Mouse (Mus musculus): ENCODE measurements at regions not wholly inside any gene's neighbourhood (a gene's known extent, or its start where the extent isn't known, plus 50 kb on each side); places are given as distances from the start of the nearest gene placed in this dataset.

DNA sequence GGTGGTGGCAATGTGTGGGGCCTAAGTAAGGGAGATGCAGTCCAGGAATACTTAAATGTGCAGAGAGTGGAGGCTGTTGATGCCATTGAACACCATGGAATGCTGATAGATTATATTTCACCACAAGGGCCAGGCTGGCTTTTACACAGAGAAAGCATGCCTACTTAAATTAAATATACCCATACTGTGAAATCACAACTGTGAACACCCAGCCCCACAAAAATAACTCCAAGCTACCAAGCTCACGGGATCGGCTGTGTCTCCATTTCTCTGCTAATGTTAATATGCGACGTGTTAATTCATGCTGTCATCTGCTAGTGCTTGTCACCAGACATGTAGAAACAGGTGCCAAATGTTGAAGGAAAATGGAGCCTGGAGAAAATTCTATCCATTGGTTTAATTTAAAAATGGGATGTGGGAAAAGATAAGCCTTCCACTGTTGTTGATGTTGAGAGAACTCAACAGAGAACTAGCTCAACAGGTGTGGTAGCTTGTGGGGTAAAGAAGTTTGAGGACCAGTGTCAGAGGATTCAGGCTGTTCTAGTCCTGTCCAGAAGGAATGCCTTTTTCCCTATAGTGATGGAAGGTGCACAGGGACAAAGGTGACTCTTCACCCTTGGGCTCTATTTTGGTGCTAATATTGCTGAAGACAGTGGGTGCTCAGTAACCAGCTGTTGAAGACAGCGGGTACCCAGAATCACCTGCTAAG is 161.6 kb upstream of the Marcks start:
- ATAC-seq (replicated peaks; ENCODE audit: low FRiP score, poor library complexity, severe bottlenecking), result no peak

- no peak for ATAC-seq (replicated peaks; ENCODE audit: low FRiP score, poor library complexity, severe bottlenecking)
Measured at GRCm38 (mm10) chr10:37298689-37299421, 160.1 kb upstream of the Marcks start.

GRCm38 (mm10) chr10:37294231-37294630 is 155.5 kb upstream of the Marcks start:
- ATAC-seq (replicated peaks; ENCODE audit: low FRiP score, poor library complexity, severe bottlenecking), result no peak

DNA sequence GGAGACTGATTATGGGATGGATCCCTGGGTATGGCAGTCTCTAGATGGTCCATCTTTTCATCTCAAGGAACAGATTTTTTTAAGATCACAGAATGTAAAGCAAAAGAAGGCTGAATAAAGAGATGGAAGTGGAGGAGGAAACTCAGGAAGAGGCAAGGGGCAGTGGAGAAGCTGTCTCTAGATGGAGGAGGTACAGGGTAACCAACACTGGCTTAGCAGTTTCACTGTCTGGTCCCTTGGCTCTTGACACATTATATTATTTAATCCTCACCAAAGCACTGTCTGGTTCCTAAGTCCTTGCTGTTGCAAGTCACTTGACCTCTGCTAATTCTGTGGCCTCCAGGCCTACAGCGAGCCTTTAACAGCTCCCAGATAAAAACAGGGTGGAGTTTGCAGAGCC is 154.6 kb upstream of the Marcks start:
- ATAC-seq (replicated peaks; ENCODE audit: low FRiP score, poor library complexity, severe bottlenecking), result no peak

- no peak for ATAC-seq (replicated peaks; ENCODE audit: low FRiP score, poor library complexity, severe bottlenecking)
Measured at GRCm38 (mm10) chr10:37291639-37292495, 153.1 kb upstream of the Marcks start.

DNA sequence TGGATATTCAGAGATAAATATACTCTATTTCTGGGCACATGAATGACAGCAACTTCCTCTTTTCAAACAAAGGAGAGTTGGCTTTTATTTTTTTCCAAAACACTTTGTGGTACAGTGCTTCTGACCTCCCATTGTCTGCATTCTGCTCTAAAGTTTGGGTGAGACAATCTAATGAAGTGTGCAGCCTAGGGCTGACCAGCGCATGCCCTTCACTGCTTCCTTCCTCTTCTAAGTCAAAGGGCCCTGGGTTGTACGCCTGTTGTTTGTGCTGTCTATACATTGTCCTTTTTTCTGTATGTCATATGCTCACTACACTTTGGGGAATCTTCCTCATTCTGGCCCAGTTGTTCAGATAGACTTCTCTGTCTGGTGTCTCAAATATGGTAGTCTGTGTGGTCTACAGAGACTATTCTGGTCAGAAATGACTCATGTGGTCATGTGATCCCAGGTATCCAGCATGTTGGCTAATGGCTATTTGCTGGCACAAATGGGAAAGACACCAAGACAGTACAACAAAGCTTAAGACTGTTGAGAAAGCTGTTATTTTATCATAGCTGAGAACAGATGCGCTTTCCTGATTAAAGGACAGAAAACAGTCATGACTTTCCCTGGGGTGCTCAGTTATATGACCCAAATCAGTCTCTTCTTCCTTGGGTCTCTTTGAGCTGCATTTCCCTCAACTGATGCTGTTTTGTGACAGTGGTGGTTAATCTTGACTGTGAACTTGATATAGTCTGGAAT is 151.4 kb upstream of the Marcks start:
- no peak for ATAC-seq (replicated peaks; ENCODE audit: low FRiP score, poor library complexity, severe bottlenecking)

DNA sequence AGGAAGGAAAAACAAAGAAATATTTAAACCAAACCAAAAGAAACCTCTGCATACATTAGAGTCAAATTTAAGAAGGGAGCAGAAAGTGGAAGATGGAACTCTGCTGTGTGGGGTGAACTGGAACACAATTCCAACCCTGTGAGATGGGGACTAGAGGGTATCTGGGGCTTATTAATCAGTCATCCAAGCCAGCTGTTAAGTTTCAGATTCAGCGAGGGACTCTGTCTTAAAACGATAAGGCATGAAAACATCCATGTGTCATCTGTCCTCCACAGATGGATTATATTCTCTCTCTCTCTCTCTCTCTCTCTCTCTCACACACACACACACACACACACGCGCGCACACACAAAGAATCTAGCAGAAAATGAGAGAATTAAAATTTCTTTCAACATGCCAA is 147.6 kb upstream of the Marcks start:
- no peak for ATAC-seq (replicated peaks; ENCODE audit: low FRiP score, poor library complexity, severe bottlenecking)

GRCm38 (mm10) chr10:37282951-37283350 is 144.2 kb upstream of the Marcks start:
- no peak for ATAC-seq (replicated peaks; ENCODE audit: low FRiP score, poor library complexity, severe bottlenecking)

DNA sequence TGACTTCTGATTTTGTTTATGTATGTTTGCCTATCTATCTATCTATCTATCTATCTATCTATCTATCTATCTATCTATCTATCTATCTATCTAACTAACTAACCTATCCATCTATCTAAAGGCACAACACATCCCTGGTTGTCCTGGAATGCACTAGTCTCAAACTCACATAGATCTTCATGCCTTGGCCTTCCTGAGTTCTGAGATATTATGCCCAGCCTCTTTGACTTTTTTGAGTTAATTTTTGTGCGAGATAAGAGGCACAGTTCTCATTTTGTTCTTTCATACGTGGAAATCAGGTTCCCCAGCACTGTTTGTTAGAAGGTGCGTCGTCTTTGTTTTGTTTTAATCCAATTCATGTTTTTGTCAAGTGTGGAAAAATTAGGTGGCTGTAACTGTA is 142.1 kb upstream of the Marcks start:
- no peak for ATAC-seq (replicated peaks; ENCODE audit: low FRiP score, poor library complexity, severe bottlenecking)

DNA sequence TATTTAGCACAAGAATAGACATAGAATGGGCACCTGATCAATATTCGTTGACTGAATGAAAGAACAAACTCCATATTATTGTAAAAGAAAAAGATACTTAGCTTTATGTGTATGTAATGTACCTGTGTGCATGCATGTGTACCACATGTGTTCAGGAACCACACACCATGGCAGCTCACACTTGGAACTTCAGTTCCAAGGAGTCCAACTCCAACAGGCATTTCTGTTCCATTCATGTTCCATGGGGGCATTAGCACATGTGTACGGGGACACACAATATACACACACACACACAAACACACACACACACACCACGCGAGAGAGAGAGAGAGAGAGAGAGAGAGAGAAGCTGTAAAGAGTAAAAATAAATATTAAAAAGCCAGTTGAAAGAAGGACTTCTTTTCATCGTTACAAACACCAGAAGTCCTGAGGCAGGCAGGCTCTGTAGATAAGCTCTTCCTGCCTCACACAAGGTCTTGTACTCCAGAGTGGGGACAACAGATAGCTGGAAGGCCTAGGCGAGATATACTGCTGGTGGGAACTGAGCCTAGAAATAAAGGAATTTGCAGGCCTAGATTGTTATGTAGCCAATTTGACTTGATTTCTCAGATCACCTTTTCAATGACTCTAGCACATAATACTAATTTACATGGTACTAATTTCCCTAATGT is 141.6 kb upstream of the Marcks start:
- peak; percentile 90 for ATAC-seq (replicated peaks; ENCODE audit: low FRiP score, poor library complexity, severe bottlenecking)

- no peak for ATAC-seq (replicated peaks; ENCODE audit: low FRiP score, poor library complexity, severe bottlenecking)
Measured at GRCm38 (mm10) chr10:37279316-37279715, 140.6 kb upstream of the Marcks start.

DNA sequence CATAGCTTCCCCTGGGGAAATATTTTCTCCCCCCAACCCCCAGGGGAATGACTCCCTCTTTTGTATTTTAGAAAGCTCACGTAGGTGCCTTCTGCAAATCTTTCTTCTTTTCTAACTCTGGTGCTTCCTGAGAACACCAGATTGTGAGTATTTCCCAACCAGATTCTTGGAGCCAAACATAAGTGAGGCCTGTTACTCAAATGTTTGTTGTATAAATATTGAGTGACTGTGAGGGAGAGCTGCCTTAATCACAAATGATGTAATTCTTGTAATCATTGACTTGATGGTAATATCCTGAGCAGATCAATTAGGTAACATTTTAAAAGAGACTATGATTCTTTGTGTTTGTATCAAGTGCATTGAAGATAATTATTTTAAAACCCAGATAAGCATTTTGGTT is 137.1 kb upstream of the Marcks start:
- no peak for ATAC-seq (replicated peaks; ENCODE audit: low FRiP score, poor library complexity, severe bottlenecking)

GRCm38 (mm10) chr10:37275271-37275670 is 136.6 kb upstream of the Marcks start:
- ATAC-seq (replicated peaks; ENCODE audit: low FRiP score, poor library complexity, severe bottlenecking), result no peak

GRCm38 (mm10) chr10:37271967-37272366 is 133.2 kb upstream of the Marcks start:
- ATAC-seq (replicated peaks; ENCODE audit: low FRiP score, poor library complexity, severe bottlenecking), result no peak

DNA sequence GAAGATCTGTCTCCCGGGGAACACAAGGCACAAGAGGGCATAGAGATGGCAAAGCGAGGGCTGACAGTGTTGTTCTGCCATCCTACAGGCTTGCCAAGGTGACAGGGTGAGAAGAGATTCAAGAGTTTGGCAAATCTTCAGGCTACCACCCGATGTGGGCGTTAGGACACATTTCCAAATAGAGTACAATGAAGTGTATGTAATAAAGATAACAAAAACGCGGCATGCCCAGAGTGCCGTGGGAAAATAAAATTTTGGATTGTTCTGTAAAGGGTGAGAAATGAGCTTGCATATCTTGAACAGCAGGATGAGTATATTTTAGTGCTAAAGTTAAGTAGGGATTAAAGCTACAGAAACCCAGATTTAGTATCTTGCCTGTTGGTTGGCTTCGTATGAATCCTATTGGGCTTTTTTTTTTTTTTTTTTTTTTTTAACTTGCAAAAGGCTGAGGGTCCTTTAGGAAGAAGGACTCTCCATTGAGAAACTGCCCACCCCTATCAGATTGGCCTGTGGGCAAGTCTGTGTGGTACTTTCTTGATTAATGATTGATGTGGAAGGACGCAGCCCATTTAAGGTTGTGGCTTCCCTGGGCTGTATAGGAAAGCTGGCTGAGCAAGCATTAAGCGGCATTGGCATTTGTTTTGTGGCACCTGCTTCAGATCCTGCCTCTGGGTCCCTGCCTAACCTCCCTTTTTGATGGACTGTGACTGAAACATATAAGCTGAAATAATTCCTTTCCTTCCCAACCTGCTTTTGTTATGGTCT is 131.7 kb upstream of the Marcks start:
- no peak for ATAC-seq (replicated peaks; ENCODE audit: low FRiP score, poor library complexity, severe bottlenecking)

DNA sequence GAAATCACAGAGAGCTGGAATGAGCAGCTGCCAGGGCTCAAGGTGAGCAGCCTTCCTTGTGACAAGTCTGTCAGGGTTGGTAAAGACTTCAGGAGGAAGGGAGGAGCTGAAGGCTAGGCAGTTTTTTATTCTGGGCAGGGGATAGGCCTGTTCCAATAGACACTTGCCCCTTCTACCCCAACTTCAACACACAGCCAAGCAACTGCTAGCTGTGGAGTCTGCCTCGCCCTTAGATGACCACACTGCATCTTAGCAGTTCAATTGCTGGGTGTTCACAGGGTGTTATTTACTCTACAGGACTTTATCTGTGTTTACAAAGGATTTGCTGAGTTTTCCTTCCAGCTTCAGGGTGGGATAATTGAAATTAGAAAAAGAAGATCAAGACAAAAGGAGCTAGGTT is 128.2 kb upstream of the Marcks start:
- no peak for ATAC-seq (replicated peaks; ENCODE audit: low FRiP score, poor library complexity, severe bottlenecking)

GRCm38 (mm10) chr10:37260791-37261488 is 122.2 kb upstream of the Marcks start:
- no peak for ATAC-seq (replicated peaks; ENCODE audit: low FRiP score, poor library complexity, severe bottlenecking)

DNA sequence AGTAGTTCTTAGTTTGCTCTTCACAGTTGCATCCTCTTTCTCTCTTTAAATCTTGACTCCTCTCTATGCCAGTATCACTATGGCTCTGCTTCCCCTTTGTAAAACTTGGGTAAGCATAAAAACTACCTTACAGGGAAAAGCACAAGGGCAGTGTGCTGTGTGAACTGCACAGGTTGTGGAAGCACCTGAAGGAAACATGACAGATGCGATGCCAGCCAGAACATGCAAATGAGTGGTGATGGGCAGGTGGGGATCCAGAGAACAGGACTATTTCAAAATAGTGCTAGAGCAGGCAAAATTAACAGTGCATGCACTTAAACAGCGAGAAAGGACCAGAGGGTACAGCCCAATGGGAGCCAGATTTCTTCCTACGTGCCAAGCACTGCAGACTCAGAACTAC is 120.5 kb upstream of the Marcks start:
- no peak for ATAC-seq (replicated peaks; ENCODE audit: low FRiP score, poor library complexity, severe bottlenecking)

Data from erythroblast, adult 5-6 weeks (primary cell).